Mouse (Mus musculus) ES-E14 (cell line): ENCODE results near the gene Fmnl1. TPM values are rescaled to one million over a fixed set of nuclear protein-coding genes. Genes with fewer than 3 reads are reported as not detected.

Source experiments
- DNase-seq: peaks from one replicate; pipeline ENCODE4 v3.0.0-alpha.2; 2013; ENCODE audit warnings: low read depth, low spot score
- H3K27ac ChIP-seq: 2 replicates; pipeline ENCODE4 v1.5.1; 2012; ENCODE audit warnings: low read depth, mild to moderate bottlenecking, low read length, moderate library complexity, mixed read lengths; ENCODE audit not compliant: poor library complexity, insufficient read depth, severe bottlenecking
- H3K36me3 ChIP-seq: 2 replicates; pipeline ENCODE4 v1.6.1; 2012; ENCODE audit warnings: mild to moderate bottlenecking, low read length, moderate library complexity, mixed read lengths; ENCODE audit not compliant: control insufficient read depth, poor library complexity, insufficient read depth, severe bottlenecking
- H3K4me1 ChIP-seq, 2 experiments: fragments of 150-350 bp in 1 of 2; sonication (generic) in 1 of 2; 2 replicates each; pipeline ENCODE4 v1.6.1; 2012; ENCODE audit warnings: low read length in 2 of 2, mild to moderate bottlenecking in 1 of 2, mixed read lengths in 1 of 2; ENCODE audit not compliant: control insufficient read depth in 2 of 2, insufficient read depth in 2 of 2, poor library complexity in 1 of 2
- H3K4me3 ChIP-seq, 2 experiments: fragments of 150-350 bp in 1 of 2; sonication (generic) in 1 of 2; 2 replicates each; pipeline ENCODE4 v1.5.1; 2012; ENCODE audit warnings: low read length in 2 of 2, low read depth in 1 of 2, mild to moderate bottlenecking in 1 of 2, mixed read lengths in 1 of 2; ENCODE audit not compliant: insufficient read depth in 1 of 2, poor library complexity in 1 of 2, severe bottlenecking in 1 of 2
- H3K9ac ChIP-seq: 2 replicates; pipeline ENCODE4 v1.6.1; 2012; ENCODE audit warnings: low read depth, mild to moderate bottlenecking, low read length, mixed read lengths; ENCODE audit not compliant: poor library complexity, insufficient read depth, severe bottlenecking
- H3K9me3 ChIP-seq: fragments of 150-350 bp; sonication (generic); 2 replicates; pipeline ENCODE4 v1.6.1; 2012; ENCODE audit warnings: low read depth, mild to moderate bottlenecking, low read length; ENCODE audit not compliant: control insufficient read depth, insufficient read depth
- CHD2 ChIP-seq: IDR thresholded peaks from 2 replicates; pipeline ENCODE4 v1.6.1; 2014; ENCODE audit warnings: mild to moderate bottlenecking, low read depth, low read length, inconsistent platforms
- HCFC1 ChIP-seq: IDR thresholded peaks from 2 replicates; pipeline ENCODE4 v1.6.1; 2012; ENCODE audit warnings: low read length, inconsistent platforms, borderline replicate concordance; ENCODE audit not compliant: insufficient read depth
- MAFK ChIP-seq: IDR thresholded peaks from 2 replicates; pipeline ENCODE4 v1.6.1; 2014; ENCODE audit warnings: mild to moderate bottlenecking, low read depth, low read length, inconsistent platforms; ENCODE audit not compliant: insufficient read depth
- ZC3H11A ChIP-seq: IDR thresholded peaks from 2 replicates; pipeline ENCODE4 v1.6.1; 2012; ENCODE audit warnings: low read depth, mild to moderate bottlenecking, inconsistent platforms, low read length, borderline replicate concordance
- ZNF384 ChIP-seq: IDR thresholded peaks from 2 replicates; pipeline ENCODE4 v1.6.1; 2012; ENCODE audit warnings: low read depth, low read length, inconsistent platforms
- in situ Hi-C, 2 experiments: fragments of 600-800 bp; cut with MboI; formaldehyde crosslinking; loops; one replicate each; pipeline ENCODE4 v1.15.1; 2025; ENCODE audit warnings: low sequenced_read_pairs in 2 of 2, inconsistent platforms in 1 of 2; ENCODE audit not compliant: unreplicated experiment in 2 of 2
- total RNA-seq: library from RNA; depleted of rRNA; stranded (reverse); fragments of 300-350 nt; gene quantifications from 2 replicates; pipeline ENCODE4 v1.2.3, GENCODE M21; 2012

The Fmnl1 gene
- total RNA-seq, 1 experiment, result 0.94 TPM

- H3K36me3 ChIP-seq, result no peaks in the 10 kb centered on the region
- in situ Hi-C loops, result no loop called here
These were observed 5.6 kb downstream of the Fmnl1 start for GRCm38 (mm10) chr11:103176510-103176909.

GRCm38 (mm10) chr11:103177216-103177615 is 6.3 kb downstream of the Fmnl1 start:
- Histone ChIP-seq H3K36me3 (no peaks in the 10 kb centered on the region), H3K9me3 (no peaks in the 10 kb centered on the region), H3K9ac (no peak overlapping the region), H3K4me3 (no peak overlapping the region), H3K4me1 (peaks cover 10 to 18% of the 10 kb centered on the region in 2 experiments; a peak in 3 of 4 replicates), H3K27ac (no peak overlapping the region)
- TF ChIP-seq CHD2, result no peak
- no peak for TF ChIP-seq ZNF384
- TF ChIP-seq HCFC1, result no peak
- TF ChIP-seq ZC3H11A, result no peak
- TF ChIP-seq MAFK, result no peak
- in situ Hi-C loops, result no loop called here
- no peak for DNase-seq

More at GRCm38 (mm10) chr11:103176510-103176909, 5.6 kb downstream of the Fmnl1 start:
- Histone ChIP-seq H3K9ac (no peak overlapping the region), H3K9me3 (no peaks in the 10 kb centered on the region), H3K27ac (no peak overlapping the region), H3K4me1 (peaks cover 14 to 21% of the 10 kb centered on the region in 2 experiments; a peak in 3 of 4 replicates), H3K4me3 (no peak overlapping the region)
- no peak for DNase-seq
- TF ChIP-seq MAFK, result no peak

DNA sequence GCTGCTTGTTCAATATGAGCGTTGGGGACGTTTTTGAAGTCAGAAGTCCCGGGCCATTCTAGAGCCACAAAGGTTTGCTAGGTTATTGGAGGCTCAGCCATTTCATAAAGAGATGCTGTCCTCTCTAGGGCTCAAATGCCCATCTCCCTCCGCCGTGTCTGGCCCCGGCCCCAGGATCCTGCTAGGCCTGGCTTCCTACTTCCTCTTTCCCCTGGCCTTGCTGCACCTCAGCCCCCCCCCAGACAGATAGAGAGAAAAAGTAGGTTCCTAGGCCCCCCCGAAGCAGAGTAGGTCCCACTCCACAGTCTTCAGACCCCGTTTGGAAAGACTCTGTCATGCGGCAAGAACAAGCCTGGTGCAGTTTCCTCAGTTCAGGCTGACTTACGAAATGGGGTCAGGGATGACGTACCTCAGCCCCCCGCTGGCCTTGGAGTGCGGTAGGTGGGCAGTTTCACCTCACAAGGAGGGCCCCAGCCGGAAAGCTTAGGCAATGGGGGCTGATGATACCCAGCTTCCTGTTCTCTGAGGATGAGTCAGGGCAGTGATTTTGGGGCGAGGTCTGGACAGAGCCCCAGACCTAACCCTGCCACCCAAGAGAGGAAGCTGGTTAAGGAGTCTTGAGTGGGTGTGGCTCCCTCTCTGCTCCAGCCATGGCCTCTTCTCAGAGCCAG is 7.0 kb downstream of the Fmnl1 start:
- no peak for DNase-seq
- Histone ChIP-seq H3K9ac (no peak overlapping the region), H3K9me3 (no peaks in the 10 kb centered on the region), H3K4me3 (no peak overlapping the region), H3K4me1 (peaks cover 10 to 18% of the 10 kb centered on the region in 2 experiments; a peak in 3 of 4 replicates), H3K27ac (no peak overlapping the region), H3K36me3 (no peaks in the 10 kb centered on the region)
- in situ Hi-C loops, result no loop called here
- no peak for TF ChIP-seq MAFK
- TF ChIP-seq HCFC1, result no peak
- no peak for TF ChIP-seq ZNF384
- no peak for TF ChIP-seq ZC3H11A
- TF ChIP-seq CHD2, result no peak

DNA sequence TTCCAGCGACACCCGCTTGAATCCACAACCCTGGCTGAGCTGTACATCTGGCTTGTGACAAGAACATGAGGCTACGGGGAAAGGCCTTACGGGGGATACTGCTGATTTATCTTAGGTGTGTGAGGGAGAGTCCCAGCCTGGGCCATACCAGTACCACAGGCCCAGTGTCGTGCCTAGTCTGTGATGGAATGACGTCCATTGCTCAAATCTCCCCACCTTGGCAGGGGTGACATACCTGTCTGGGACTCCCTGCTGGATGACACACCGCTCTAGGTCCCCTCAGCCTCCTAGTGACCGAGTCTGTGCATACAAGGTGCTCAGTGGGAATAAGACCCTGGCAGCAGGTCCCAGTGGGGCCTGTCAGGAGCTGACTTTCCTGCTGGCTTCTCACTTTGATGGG is 7.8 kb downstream of the Fmnl1 start:
- in situ Hi-C loops, result no loop called here
- no peak overlapping the region for H3K4me3 ChIP-seq
- TF ChIP-seq ZC3H11A (no peak), ZNF384 (no peak), HCFC1 (no peak), MAFK (no peak), CHD2 (no peak)
- no peak overlapping the region for H3K9ac ChIP-seq
- no peak overlapping the region for H3K27ac ChIP-seq
- H3K36me3 ChIP-seq, result no peaks in the 10 kb centered on the region
- no peak for DNase-seq
- peaks cover 10 to 18% of the 10 kb centered on the region in 2 experiments; a peak in 3 of 4 replicates for H3K4me1 ChIP-seq
- H3K9me3 ChIP-seq, result no peaks in the 10 kb centered on the region

GRCm38 (mm10) chr11:103180426-103180825 is 9.5 kb downstream of the Fmnl1 start:
- H3K27ac ChIP-seq, result no peak overlapping the region
- no peak for DNase-seq
- in situ Hi-C loops, result no loop called here
- H3K9me3 ChIP-seq, result no peaks in the 10 kb centered on the region
- peaks cover 7% of the 10 kb centered on the region in 2 experiments; a peak in 3 of 4 replicates for H3K4me1 ChIP-seq
- no peak overlapping the region for H3K4me3 ChIP-seq
- H3K36me3 ChIP-seq, result no peaks in the 10 kb centered on the region
- TF ChIP-seq CHD2 (no peak), ZC3H11A (no peak), HCFC1 (no peak), MAFK (no peak), ZNF384 (no peak)
- no peak overlapping the region for H3K9ac ChIP-seq
